Mouse (Mus musculus): Measurements from ENCODE around the gene Ino80b. TPM values are rescaled to one million over a fixed set of nuclear protein-coding genes. Genes with fewer than 3 reads are reported as not detected.

Ino80b gene
- polyA plus RNA-seq, 1 experiment from 2014 or later = 11.1 TPM

- H3K4me3 ChIP-seq (ENCODE audit: low read depth, low read length) = no peak overlapping the region
- peaks cover 68% of the 10 kb centered on the region for H3K27me3 ChIP-seq (ENCODE audit: control insufficient read depth, insufficient read depth, low read length)
- H3K9ac ChIP-seq (ENCODE audit: low read depth, low read length) = no peak overlapping the region
- H3K36me3 ChIP-seq (ENCODE audit: control insufficient read depth, insufficient read depth, low read length) = no peaks in the 10 kb centered on the region
- H3K4me2 ChIP-seq = no peak overlapping the region
- H3K4me1 ChIP-seq (ENCODE audit: control insufficient read depth, insufficient read depth, low read length) = peaks cover 4% of the 10 kb centered on the region
- no peak for ATAC-seq (replicated peaks; ENCODE audit: insufficient number of reproducible peaks, low FRiP score, low TSS enrichment)
- no peaks in the 10 kb centered on the region for H3K9me3 ChIP-seq (replicated peaks; ENCODE audit: control insufficient read depth, low read length)
- H3K27ac ChIP-seq (ENCODE audit: low read depth, low read length) = no peak overlapping the region
- 12% methylated on average over 2 of the region's 2 CpGs for WGBS (ENCODE audit: insufficient replicate concordance)
Measured at GRCm38 (mm10) chr6:83074979-83075378, 50.3 kb downstream of the Ino80b start.

MicroRNA genes within 50 kb of the gene (microRNA counts, 519-probe panel; counts per million panel counts)
- 32.2 counts per million for microRNA mmu-miR-3470a+mmu-miR-3470b

Small RNA genes within 50 kb of the gene (microRNA-seq; reads per million reads assigned to microRNA genes)
- not detected for gene Mir3470a (ENCODE audit: borderline number of aligned reads)

Other genes starting within 250 kb of the Ino80b start
- gene Sema4f, start 185.7 kb downstream of the Ino80b start, polyA plus RNA-seq (2014; fragmentation: Nextera tagmentation; extraction: Ambion mirVana) = 0.04 and 0.15 TPM in 2 replicates
- 0.70 and 1.1 TPM in 2 replicates for gene M1ap, start 178.5 kb downstream of the Ino80b start, polyA plus RNA-seq (2014; fragmentation: Nextera tagmentation; extraction: Ambion mirVana)
- 6.3 and 6.8 TPM in 2 replicates for gene Dok1, start 92.0 kb downstream of the Ino80b start, polyA plus RNA-seq (2014; fragmentation: Nextera tagmentation; extraction: Ambion mirVana)
- 4.5 and 5.7 TPM in 2 replicates for gene Loxl3, start 91.3 kb downstream of the Ino80b start, polyA plus RNA-seq (2014; fragmentation: Nextera tagmentation; extraction: Ambion mirVana)
- gene Aup1, start 70.9 kb downstream of the Ino80b start, polyA plus RNA-seq (2014; fragmentation: Nextera tagmentation; extraction: Ambion mirVana) = 99.8 and 109 TPM in 2 replicates
- gene Htra2, start 70.2 kb downstream of the Ino80b start, polyA plus RNA-seq (2014; fragmentation: Nextera tagmentation; extraction: Ambion mirVana) = 41.8 and 43.3 TPM in 2 replicates
- 0.24 and 0.30 TPM in 2 replicates for gene Dqx1, start 67.6 kb downstream of the Ino80b start, polyA plus RNA-seq (2014; fragmentation: Nextera tagmentation; extraction: Ambion mirVana)
- gene Tlx2, start 55.1 kb downstream of the Ino80b start, polyA plus RNA-seq (2014; fragmentation: Nextera tagmentation; extraction: Ambion mirVana) = 0.23 TPM in 1 of 2 replicates, not detected in the other
- 15.1 and 17.0 TPM in 2 replicates for gene Pcgf1, start 47.6 kb downstream of the Ino80b start, polyA plus RNA-seq (2014; fragmentation: Nextera tagmentation; extraction: Ambion mirVana)
- 0.46 and 0.52 TPM in 2 replicates for gene Lbx2, start 39.1 kb downstream of the Ino80b start, polyA plus RNA-seq (2014; fragmentation: Nextera tagmentation; extraction: Ambion mirVana)
- gene Ccdc142, start 23.8 kb downstream of the Ino80b start, polyA plus RNA-seq (2014; fragmentation: Nextera tagmentation; extraction: Ambion mirVana) = 0.97 and 2.1 TPM in 2 replicates
- 1.1 and 1.2 TPM in 2 replicates for gene Gm42688, start 23.8 kb downstream of the Ino80b start, polyA plus RNA-seq (2014; fragmentation: Nextera tagmentation; extraction: Ambion mirVana)
- 138 and 144 TPM in 2 replicates for gene Mrpl53, start 16.4 kb downstream of the Ino80b start, polyA plus RNA-seq (2014; fragmentation: Nextera tagmentation; extraction: Ambion mirVana)
- 19.1 and 19.8 TPM in 2 replicates for gene Mogs, start 9.9 kb downstream of the Ino80b start, polyA plus RNA-seq (2014; fragmentation: Nextera tagmentation; extraction: Ambion mirVana)
- gene Wbp1, start 3.9 kb downstream of the Ino80b start, polyA plus RNA-seq (2014; fragmentation: Nextera tagmentation; extraction: Ambion mirVana) = 76.0 and 87.2 TPM in 2 replicates
- gene Rtkn, start 10.0 kb upstream of the Ino80b start, polyA plus RNA-seq (2014; fragmentation: Nextera tagmentation; extraction: Ambion mirVana) = 10.8 and 12.4 TPM in 2 replicates
- gene Wdr54, start 31.0 kb upstream of the Ino80b start, polyA plus RNA-seq (2014; fragmentation: Nextera tagmentation; extraction: Ambion mirVana) = 4.5 and 6.9 TPM in 2 replicates
- gene 1700003E16Rik, start 31.0 kb upstream of the Ino80b start, polyA plus RNA-seq (2014; fragmentation: Nextera tagmentation; extraction: Ambion mirVana) = 0.14 and 0.27 TPM in 2 replicates
- 49.7 and 61.1 TPM in 2 replicates for gene Dctn1, start 40.5 kb upstream of the Ino80b start, polyA plus RNA-seq (2014; fragmentation: Nextera tagmentation; extraction: Ambion mirVana)
- 0.21 and 0.38 TPM in 2 replicates for gene Slc4a5, start 94.4 kb upstream of the Ino80b start, polyA plus RNA-seq (2014; fragmentation: Nextera tagmentation; extraction: Ambion mirVana)
- 44.5 and 45.4 TPM in 2 replicates for gene Mthfd2, start 200.5 kb upstream of the Ino80b start, polyA plus RNA-seq (2014; fragmentation: Nextera tagmentation; extraction: Ambion mirVana)
- 42.2 and 49.5 TPM in 2 replicates for gene Mob1a, start 200.6 kb upstream of the Ino80b start, polyA plus RNA-seq (2014; fragmentation: Nextera tagmentation; extraction: Ambion mirVana)
- gene Bola3, start 223.7 kb upstream of the Ino80b start, polyA plus RNA-seq (2014; fragmentation: Nextera tagmentation; extraction: Ambion mirVana) = 279 and 280 TPM in 2 replicates